Mouse (Mus musculus): ENCODE measurements around the gene Snx21.
A peak's percentile ranks its signal among the peaks of the same experiment; 100 is the strongest.

The Snx21 gene

DNA sequence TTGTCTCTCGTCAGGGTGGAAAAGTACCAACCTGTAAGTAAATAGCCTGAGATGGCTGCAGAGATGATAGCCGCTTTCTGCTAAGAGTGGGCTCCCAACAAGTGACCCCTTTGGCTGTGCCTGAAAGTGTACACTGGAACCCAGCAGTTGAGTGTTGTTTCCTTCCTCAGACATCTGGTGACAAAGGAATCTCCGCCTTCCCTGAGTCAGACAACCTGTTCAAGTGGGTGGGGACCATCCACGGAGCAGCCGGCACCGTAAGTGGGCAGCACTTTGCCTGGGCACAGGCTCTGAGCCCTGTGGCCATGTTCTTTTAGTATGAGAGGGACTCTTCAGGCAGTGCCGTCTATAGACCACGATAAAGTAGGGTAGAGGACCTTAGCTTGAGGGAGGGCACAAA is 14.5 kb upstream of the Snx21 start:
- no peak for DNase-seq

DNA sequence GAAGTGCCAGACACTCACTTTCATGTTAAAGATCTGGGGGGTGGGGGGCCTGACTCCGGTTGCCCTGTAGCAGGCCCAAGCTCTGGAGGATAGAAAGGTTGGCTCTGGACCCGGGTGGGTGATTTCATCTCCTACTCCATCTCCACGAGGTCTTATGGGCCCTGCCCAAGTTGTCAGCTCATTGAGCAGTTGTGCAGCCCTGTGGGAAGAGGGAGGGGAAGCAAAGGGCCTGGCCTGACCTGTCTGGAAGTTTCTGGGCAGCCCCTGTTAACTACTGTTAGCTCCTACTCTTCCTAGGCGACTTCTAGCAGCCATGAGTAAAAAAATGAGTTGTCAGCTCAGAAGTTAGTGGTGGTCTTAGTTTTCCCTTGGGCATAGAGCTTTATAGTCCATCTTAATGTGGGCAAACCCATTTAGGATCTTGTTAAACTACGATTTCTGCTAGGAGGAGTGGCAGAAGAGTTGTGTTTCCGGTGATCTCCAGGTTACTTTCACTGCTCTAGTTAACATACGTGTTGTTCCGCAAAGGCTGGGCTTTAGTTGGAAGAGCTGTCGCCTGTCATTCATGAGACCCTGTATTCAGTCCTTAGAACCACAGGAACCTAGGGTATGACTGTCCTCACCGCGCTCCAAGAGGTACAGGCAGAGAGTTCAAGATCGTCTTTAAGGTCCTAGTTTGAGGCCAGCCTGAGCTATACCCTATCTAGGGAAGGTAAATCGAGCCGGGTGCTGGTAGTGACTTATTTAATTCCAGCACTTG is 12.2 kb upstream of the Snx21 start:
- DNase-seq = no peak

DNA sequence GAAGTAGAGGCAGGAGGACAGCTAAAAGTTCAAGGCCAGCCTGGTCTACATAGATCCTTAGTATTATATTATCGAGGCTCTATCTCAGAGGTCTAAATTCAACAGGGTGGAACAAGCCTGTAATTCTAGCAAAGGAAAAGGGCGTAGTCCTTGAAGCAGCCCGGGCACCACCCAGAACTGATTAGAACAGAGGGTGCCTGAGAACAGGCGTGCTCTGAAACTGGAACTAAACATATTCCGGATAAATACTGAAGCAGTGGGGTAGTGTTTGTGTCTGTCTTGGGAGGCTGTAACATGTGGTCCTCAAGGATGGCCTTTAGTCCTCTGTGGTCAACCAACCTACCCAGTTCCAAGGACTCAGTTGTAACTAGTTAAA is 11.6 kb upstream of the Snx21 start:
- DNase-seq = peak; percentile 78

DNA sequence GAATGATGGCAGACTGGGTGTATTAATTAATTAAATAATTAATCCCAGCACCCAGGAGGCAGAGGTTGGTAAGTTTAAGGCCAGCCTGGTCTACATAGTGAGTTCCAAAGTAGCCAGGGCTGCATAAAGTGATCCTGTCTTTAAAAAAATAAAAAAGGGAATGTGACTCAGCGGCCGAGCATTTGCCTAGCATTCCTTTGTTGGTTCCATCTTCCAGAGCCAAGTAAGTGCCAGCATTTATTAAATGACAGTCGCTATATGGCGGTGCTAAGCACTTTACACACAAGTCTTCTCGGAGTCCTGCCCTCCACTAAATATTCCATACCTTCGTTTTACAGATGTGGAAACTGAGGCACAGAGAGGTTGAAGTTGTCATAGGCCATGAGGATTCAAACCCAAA is 9.5 kb upstream of the Snx21 start:
- no peak for DNase-seq

DNA sequence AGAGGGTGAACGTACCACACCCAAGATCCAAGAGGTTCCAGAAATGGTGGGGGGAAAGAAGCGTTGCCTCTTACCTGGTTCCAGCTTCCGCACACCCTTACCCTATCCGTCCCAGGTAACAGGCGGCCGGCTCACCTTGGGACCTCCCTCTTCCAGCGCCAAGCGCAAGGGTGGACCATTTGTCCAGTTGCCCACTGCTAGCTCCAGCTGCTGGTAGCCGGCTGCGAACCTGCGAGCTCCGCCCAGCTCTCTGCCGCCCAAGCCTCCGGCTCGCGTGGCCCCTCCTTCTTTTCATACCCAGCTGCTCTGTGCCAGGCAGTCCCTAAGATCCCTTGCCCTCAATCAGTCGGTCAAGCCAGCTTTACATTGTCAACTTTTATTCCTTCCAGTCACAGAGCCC is 8.8 kb upstream of the Snx21 start:
- DNase-seq = no peak

DNA sequence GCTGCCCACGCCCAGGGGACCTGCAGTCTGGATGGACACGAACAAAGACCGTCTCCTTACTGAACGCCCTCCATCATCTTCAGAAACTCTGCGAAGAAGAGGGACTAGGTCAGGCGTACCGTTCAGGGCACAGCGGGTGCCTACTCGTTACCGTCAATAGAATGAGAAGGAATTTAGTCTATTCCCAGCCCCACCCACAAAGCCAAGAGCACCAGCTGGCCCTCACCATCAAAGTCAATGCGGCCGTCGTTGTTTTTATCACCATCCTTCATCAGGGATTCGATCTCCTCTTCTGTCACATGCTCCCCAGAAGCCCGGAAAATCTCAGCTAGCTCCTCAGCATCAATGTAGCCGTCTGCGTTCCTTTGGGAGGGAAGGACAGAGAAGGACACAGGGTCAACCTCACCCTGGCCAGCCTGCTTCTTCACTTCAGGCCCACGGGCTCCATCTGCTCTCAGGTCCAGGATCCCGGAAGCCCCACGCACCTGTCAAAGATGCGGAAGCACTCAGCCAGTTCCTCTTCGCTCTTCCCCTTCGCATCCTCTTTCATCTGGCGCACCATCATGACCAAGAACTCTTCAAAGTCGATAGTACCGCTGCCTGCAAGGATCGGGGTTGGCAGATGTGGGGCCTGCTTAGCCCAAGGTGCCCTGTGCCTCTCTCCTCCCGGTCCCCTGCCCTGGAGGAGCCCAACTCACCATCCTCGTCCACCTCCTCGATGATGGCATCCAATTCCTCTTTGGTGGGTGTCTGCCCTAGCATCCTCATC is 8.2 kb upstream of the Snx21 start:
- DNase-seq = no peak

DNA sequence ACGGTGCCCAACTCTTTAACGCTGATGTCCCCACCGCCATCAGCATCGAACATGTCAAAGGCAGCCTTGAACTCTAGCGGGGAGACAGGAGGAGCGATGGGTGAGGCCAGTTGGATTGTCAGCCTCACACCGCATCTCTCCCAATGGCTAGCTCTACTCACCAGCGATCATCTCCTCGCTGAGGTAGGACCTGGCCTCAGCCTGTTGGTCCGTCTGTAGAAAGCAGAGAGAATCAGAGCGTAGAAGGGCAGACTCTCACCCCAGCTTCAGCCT is 7.7 kb upstream of the Snx21 start:
- no peak for DNase-seq

DNA sequence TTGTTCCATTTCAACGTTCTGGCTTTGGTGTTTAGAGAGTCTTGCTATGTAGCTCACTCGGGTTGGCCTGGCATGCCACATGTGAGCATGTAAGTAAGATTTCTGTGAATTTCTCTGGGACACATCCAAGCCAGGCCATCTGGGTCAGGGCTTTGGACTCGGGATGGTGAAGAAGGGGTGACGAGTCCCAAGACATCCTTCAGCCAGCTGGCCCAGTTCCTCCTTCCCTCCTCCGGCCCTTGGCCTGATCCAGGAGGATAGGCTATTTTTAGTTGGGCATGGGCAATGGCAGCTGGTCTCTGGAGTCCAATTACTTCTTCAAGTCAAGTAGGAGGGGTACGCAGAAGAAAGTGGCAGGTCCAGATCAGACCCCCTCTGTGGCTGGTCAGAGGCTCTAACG is 6.8 kb upstream of the Snx21 start:
- DNase-seq = no peak

DNA sequence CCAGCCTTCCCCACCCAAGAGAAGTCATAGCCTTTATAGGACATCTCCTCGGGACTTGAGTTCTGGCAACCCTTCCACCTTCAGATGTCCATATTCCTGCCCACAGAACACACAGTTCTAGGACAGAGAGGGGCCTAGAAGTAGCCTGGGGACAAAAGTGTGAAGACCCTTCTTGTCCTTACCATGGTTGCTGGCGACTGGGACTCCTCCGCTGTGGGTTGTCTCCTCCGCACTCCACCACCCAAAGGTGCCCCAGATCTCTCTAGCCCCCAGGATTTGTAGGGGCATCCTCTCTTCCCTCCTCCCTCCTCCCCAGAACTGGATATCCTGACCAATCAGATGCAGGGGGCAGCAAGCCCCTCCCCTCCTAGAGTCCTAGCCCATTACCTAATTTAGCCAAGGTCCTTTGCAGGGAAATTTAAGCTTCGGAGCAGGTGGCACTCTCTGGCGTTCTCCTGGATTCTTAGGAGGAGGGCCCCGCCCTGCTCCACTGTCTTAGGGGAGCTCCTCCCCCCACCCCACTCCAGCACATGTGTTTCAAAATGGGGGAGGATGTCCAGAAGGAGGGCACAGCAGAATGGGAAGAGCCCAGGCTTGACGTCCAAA is 6.0 kb upstream of the Snx21 start, which contains the start of gene Tnnc2:
TSS of gene Tnnc2 (minus strand) at position 487 of the 606 bp plus-strand sequence.
- no peak for DNase-seq

DNA sequence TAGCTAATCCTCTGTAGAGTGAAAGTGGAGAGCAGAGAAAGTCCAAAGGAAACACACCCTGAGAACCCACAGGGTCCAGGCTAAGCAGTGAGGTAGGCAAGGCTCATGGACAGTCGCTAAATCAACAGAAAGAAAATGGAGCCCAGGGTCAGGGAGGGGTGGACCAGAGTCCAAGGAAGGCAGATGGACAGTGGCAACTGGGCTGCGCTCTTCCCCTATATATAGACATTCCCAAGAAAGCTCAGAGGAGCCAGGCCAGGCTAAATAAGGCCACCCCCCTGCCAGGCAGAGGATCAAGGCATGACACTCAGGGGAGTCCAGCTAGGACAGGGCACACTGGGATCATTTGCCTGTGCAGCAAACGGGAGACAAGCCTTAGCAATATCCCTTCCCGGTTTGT is 3.7 kb upstream of the Snx21 start:
- DNase-seq = no peak

DNA sequence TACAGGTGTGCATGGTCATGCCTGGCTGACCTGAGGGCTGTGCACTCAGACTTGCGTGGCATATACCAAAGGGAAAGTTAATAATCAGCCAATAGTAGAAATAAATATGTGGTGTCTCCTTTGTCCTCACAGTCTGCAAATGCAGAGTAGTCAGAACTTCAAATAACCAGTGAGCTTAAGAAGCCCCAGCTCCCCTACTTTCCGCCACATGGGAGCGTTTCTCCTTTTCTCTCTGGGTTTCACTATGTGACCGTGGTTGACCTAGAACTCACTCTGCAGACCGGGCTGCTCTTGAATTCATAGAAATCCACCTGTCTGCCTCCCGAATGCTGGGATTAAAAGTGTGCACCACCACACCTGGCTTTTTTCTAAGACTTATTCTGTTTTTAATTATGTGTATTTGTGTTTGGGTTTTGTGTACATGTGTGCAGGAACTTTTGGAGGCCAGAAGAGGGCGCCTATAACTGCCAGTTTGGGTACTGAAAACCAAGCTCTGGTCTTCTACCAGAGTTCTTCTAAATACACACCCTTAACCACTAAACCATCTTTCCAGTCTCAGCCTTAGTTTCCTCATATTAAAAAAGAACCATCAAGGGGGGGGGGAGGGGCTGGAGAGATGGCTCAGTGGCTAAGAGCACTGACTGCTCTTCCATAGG is 1.6 kb upstream of the Snx21 start:
- DNase-seq = no peak

DNA sequence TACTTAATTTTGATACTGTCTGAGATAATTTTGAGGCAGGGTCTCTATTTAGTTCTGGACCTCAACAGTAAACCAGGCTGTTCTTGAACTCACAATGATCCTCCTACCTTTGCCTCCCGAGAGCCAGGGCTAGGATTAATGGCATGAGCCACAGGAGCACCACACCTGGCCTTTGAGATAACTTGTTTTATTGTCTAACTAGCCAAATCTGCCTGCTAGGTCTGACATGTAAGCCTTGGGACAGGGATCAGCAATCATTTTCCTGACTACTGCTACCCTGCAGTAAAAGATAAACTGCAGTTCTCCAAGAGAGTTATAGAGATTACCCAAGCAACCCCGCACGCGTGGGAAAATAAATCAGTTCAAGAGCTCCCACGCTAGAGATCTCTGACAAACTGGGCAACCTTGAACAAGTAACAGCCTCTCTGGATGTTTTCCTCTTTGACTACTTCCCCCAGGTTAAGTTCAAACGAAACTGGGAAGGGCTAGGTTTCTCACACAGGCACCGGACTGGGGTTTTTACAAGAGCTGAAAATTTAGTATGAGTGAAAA is 678 bp upstream of the Snx21 start:
- DNase-seq = no peak

DNA sequence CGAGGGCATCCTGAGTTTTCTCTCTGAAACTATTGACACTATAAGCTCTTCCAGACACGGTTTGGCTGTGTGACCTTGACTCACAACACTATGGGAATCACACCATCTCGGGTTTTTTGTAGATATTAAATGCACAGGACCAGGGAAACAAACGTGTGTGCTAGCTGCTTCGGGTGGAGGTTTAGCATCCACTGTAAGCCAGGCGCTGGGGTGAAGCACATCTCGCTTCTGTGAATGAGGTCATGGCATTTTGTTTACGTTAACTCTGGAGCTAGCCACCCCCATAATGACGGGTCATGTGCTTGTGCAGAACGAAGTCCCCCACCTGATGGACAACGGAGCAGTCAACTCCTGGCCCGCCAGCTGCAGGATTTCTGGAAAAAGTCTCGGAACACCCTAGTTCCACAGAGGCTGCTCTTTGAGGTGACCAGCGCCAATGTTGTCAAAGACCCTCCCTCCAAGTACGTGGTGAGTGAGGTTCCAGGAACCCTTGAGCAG is 814 bp downstream of the Snx21 start:
- DNase-seq = no peak

DNA sequence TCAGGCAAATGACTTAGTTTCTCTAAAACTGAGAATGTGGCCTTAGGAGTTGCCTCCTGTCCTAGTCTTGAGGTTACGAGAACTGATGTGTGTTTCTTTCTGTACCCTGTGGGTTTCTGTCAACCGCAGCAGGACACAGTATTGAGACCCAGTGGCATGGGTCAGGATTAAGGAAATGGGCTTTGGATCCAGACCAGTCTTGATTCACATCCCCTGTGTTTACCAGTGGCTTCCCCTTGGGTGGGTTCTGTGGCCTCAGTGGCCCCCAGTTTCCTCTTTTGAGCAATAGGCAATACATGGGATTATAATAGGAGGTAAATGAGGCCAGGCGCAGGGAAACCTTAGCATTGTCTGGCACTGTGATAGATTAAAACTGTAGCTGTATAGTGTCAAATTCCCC is 1.4 kb downstream of the Snx21 start:
- no peak for DNase-seq

DNA sequence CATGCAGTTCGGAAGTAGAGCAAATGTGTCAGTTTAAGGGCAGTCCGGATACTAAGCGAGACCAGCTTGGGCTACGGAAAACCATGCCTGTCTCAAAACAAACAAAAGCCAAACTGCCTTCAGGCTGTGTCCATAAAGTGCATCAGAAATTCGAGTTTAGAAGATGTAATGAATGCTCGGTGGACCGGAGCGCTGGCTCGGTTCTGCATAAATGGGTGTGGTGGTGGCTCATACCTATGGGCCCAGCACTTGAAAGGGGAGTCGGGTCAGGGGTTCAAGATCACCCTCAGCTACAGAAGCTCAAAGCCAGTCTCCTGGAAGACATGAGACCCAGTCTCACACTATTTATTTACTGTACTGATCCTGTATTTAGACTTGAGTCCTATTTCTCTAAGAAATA is 2.2 kb downstream of the Snx21 start:
- DNase-seq = no peak

DNA sequence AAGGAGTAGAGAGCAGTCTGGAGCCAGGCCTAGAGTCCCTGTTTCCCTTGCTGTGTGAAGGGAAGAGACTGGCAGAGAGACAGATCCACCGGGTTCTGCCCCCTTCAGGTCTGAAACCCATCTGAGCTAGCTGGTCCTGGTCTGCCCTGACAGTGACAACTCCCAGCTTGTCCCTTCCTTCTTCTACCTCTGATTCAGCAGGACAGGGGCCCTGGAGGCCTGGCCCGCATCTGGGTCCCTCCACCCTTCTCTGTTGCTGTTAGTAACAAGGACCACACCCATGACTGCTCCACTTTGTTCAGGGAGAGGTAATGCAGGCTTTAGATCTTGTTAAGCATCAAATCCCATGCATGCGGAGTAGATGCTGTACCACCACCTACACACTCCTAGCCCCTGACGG is 2.8 kb downstream of the Snx21 start:
- DNase-seq = peak; percentile 69

DNA sequence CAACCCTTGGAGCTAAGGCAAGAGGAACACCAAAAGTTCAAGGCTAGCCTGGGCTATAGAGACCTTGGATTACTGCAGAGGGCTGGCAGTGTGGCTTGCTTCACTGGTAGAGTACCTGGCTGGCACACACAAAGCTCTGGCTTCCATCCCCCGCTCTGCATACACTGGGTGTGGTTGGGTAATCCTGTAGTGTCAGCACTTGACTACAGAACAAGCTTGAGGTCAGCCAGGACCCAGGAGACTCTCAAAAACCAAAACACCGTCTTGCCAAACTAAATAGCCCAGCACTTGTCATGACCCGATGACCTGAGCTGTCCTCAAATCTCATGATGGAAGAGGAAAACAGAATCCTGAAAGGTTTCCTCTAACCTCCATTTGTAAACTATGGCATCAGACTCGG is 4.8 kb downstream of the Snx21 start:
- no peak for DNase-seq

DNA sequence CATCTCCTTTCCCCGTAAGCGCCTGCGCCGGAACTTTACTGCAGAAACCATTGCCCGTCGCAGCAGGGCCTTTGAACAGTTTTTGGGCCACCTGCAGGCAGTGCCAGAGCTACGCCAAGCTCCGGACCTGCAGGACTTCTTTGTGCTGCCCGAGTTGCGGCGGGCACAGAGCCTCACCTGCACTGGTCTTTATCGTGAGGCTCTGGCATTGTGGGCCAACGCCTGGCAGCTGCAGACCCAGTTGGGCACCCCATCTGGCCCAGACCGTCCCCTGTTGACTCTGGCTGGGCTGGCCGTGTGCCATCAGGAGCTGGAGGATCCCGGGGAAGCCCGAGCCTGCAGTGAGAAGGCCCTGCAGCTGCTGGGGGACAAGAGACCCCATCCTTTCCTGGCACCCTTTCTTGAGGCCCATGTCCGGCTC is 6.2 kb downstream of the Snx21 start:
- DNase-seq = no peak

DNA sequence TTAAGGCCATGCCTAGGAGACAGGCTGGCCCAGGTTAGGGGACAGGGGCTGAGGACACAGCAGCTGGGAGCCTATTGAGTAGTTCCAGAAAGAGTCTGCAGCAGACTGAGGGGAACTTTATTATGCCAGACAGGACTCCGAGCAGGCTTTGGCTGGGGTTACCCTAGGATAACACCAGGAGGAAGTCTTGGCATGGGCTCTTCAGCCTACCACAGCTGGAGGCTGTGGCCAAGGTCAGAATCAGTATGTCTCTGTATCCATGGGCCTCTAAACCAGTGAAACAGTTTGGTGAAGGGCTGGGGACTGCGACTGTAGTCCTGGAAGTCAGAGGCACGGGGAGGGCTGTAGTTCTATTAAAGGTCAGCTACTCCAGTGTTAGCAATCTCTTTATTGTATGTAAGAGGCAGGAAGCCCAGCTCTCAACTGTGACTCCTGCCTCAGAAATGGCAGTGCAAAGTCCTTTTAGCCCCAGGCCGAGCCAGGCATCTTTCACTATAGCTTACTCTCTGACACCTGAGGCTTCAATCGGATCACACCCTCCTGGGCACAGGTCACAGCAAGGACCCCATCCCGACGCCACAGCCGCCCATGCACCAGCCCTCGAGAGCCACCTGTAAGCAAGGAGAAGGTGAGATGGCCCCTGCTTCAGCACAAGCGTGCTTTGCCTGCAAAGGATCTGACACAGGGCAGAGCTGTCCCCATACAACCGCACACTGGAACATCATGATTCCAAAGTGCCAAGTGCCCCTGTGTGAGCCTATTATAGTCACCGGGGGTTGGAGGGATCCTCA is 7.0 kb downstream of the Snx21 start:
- DNase-seq = no peak

DNA sequence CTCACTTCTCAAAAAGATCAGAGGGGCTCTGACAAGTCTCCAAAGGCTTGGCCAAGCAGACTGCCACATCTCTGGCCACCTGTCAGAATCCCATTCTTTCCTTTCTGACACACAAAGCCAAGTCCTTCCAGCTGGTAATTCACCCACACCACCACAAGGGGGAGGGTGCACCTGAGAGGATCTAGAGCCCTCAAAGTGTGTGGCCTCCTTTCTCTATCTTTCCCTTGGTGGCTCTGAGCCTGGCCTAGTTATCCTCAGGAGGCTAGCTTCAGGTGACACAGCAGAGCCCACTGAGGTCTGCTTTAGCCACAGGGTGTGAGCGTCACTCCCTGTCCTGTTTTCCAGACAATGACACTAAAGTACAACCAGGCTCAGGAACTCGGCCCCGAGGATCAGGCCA is 7.6 kb downstream of the Snx21 start:
- DNase-seq = peak; percentile 79

DNA sequence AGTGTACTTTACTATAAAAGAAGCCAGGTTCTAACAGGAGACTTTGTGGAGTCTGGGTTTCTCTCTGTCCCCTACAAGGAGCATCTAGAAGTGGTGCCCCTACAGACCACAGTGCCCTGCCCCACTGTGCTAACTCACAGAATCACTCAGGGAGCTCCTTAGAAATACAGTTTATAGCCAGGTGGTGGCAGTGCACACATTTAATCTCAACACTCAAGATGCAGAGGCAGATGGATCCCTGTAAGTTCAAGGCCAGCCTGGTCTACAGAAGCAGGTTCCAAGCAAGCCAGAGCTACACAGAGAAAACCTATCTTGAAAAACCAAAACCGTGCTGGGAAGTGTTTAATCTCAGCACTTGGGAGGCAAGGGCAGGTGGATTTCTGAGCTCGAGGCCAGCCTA is 8.1 kb downstream of the Snx21 start:
- no peak for DNase-seq

DNA sequence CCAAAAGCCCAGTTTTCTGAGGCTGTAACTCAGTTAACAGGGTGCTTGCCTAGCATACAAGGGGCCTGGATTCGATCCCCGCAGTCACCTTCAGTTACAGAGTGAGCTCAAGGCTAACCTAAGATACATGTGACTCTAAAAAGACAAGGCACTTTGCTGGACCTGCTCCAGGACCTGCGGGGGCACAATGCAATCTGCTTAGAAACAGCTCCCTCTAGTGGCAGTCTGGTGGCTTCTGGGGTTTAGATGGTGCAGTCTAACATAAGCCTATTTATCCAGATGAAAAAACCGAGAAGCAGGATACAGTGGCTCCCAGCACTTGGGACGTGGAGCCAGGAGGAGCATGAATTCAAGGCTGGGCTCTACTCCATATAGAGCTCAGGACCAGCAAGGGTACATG is 8.7 kb downstream of the Snx21 start:
- DNase-seq = peak; percentile 86

DNA sequence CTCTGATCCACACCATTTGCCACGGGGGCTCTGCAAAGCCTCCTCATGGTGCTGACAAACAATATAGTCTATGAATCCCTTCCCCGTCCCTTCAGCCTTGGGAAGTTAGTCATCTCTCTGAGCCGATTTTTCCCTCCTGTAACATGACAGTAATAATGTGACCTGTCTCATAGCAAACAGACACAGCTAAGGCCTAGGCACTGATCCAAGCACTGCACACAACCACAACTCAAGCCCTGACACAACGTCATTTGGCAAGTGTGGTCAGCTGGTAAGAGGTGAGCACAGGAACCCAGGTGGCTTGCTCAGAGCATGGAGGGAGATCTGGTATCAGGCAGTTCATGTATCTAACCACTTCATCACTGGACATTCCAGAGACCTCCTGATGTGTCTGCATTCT is 10.2 kb downstream of the Snx21 start:
- no peak for DNase-seq
